Mouse (Mus musculus) retina, adult 2 months (tissue): ENCODE data around the gene Irak3.

Experiments
- DNase-seq: peaks from one replicate; pipeline ENCODE4 v3.0.0-alpha.2; 2012; ENCODE audit warnings: low read depth, low spot score

Irak3 gene

DNA sequence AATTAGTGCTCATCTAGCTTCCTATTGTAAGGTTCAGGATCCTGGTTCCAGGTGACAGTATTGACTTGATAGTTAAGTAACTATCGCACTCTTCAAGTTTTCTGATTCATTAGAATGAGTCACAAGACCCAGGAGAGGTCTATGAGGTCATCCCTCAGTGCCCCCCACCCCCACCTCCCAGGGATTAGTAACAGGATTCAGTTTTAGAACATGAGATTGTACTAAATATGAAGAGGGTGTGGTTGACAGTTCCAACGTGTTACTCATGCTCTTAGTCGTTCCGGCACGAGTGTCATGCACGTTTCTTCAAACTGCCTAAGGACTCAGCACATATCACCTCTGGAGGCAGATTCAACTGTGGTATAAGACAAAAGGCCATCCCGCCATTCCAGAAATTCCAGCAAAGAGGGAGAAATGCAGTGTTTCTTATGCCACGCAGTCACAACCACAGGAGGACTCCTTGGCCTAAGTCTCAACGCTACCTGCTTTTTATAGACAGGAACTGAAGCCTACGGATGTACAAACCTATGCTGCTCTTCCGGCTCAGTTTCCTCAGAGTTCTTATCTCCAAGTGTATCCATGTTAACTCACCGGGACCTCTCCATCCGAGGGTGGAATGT, 2.8 kb upstream of the Irak3 start:
- DNase-seq: no peak

DNA sequence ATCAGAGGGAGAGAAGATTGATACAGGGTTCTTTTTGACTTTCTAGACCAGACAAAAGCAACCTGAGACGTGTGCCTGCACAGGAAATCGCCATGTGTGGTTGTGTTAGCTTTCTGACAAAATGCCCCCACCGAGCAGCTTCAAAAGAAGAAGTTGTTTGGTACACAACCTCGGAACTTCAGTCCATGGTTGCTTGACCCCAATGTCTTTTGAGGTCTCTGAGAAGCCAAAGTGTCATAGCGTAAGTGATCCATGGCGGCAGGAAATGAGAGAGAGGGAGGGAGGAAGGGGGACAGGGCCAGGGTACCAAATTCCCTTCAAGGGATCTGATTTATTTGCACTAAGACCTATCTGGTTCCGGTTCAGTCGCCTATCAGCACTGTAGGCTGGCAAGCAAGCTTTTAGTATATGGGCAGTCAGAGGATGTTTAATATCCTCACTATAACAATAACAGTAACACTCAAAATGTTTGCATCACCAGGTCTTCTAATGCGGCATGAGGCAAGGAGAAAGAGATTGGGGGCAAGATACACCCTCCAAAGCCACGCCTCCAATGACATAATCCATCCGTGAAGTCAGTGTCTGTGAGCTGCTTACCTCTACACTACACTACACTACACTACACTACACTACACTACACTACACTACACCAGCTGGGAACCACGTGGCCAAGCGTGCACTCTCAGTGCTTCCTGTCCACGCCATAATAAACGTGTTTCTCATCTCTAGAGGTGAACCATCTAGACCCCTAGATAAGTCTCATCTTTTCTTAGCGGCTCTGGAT, 729 bp upstream of the Irak3 start:
- no peak for DNase-seq

DNA sequence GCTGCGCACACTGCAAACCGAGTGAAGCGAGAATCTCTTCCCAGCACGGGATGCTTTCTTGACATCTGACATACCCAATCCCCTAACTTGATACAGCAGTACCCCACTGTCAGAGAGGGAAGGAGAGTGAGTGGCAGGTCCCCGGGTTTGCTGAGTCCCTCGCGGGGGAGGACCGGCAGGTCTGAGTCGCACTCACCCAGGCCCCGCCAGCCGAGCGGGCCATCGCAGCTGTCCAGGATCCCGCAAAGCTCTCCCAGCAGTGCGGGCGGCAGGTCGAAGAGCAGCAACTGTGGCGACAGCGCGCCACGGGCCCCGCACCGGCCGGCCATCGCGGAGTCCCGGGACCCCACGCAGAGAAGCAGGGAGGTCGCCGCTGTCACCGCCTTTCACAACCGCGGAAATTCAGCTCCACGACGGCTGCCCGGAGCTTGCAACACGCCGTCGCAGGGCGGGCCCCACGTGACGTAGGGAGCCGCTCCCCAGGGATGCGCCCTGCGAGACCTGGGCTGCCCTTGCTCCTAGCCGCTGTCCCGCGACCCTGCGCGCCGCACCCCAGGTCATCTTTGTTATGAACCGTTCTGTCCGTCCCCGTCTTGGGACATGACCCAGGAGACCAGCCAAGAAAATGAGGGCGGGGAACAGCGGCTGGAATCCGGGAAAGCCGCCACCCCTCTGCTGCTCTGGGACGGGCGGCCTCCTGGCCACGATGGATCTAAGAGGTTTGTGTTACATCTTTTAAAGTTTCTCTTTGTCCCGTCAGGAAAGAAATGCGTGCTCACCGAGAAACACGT, 604 bp downstream of the Irak3 start, which contains the start of gene Tmbim4:
Gene Tmbim4, plus strand, starts transcription at position 460 of the 791 bp plus-strand sequence.
- no peak for DNase-seq

GRCm38 (mm10) chr10:120197061-120197835, 4.7 kb downstream of the Irak3 start:
- DNase-seq: no peak

DNA sequence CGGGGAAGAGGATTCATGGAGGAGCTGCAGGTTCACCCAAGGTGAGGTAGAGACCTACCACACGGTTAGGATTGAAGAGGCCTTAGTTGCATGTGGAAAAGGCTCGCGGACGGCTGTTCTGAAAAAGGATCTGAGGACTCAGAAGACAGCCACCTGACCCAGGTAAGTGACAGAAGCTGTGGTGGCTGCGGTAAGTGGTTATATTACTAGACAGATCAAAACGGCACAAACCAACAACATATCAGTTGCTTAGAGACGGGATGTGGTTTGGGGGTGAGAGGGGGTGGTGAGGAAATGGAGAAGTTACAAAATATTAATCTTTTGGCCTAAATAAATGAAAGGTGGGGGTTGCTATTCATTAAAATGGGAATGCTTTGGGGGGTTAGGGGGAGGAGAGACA, 8.7 kb downstream of the Irak3 start:
- no peak for DNase-seq

DNA sequence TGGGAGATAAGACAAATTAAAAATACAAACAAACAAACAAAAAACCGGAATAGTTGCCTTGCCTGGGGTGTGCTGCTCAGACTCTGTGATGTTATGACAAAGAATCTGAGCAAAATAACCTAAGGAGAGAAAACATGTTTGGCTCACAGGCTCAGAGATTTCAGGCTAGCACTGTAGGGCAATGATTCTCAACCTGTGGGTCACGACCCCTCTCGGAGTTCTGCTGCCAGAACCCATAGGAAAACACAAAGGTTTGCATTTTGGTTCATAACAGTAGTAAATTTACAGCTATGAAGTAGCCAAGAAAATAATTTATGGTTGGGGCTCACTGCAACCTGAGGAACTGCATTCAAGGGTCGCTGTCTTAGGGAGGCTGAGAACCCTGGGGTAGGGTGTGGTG, 9.7 kb downstream of the Irak3 start:
- DNase-seq: no peak

GRCm38 (mm10) chr10:120191165-120191564, 10.8 kb downstream of the Irak3 start:
- DNase-seq: no peak

DNA sequence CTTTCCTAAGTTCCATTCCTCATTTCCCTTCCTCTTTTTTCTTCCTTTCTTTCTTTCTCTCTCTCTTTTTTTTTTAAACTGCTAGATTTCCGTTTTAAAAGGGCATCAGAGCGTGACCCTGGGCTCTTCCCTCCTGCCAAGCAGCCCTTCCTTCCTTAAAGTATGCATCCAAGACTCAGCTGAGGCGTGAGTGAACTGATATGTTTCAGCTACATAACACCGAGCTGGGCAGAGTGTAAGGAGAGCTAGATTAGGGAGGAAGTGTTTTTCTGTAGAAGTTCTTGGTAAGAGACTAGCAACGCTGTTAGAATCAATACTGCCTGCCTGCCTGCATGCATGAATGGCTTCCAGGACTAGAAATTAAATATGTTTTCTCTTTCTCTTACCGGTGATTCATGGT, 12.1 kb downstream of the Irak3 start:
- no peak for DNase-seq

GRCm38 (mm10) chr10:120189276-120189675, 12.7 kb downstream of the Irak3 start:
- no peak for DNase-seq

GRCm38 (mm10) chr10:120188513-120188912, 13.4 kb downstream of the Irak3 start:
- DNase-seq: no peak

DNA sequence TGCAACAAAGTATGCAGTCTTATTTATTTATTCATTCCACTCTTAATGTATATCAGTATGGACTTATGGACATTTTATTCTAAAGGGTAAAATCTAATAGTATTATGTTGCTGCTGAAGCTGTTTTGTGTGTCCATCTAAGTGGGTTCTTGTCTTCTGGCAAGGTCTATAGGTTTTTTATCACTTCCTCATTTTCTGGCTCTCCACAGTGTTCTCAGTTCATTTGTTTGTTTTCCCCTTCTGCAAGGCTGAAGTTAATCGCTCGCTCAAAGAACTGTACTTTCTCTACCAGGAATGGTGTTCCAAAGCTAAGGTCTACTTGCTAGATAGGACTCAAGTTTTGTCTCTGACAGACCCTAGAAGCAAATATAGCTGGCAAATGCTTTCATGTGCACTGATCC, 18.6 kb downstream of the Irak3 start:
- no peak for DNase-seq

DNA sequence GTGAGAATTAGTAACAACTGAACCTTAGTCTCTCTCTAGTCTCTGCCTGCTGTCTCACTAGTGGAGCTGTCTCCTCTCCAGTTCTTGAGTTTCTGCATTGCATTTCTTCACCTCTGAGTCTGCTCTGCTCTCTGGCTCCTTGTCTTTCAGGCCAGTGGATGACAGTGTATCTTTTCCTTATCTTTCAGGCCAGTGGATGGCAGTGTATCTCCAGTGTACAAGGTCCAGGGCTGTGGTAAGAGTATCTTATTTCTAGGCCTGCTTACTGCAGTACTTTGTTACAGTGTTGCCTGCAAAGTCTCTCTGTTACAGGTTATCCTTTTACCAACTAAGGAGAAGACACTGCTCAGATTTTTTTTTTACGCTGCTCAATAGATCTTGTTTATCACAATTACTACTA, 19.0 kb downstream of the Irak3 start:
- DNase-seq: no peak

- DNase-seq: no peak
Observed at GRCm38 (mm10) chr10:120174192-120174705, 27.7 kb downstream of the Irak3 start.

- DNase-seq: no peak
Observed at GRCm38 (mm10) chr10:120171340-120171739, 30.6 kb downstream of the Irak3 start.

GRCm38 (mm10) chr10:120170277-120170676, 31.7 kb downstream of the Irak3 start:
- DNase-seq: no peak

DNA sequence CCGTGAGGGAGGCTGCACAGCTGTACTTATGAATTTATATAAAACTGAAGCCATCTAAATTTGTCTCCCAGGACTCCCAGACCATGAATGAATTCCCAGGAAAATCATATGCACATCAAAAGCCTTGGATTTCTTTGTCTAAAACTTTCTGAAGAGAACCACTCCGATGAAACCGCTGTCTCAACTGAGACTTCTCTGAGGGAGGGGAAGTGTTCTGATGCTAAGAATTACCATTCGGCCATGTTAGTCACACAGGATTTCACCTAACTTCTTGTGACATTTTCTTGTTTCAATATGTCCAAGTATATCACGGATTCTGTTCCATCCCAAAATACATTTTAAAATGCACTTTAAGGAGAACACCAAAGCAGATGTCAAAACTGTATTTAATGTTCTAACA, 32.1 kb downstream of the Irak3 start:
- DNase-seq: no peak

- DNase-seq: no peak
Observed at GRCm38 (mm10) chr10:120169064-120169463, 32.9 kb downstream of the Irak3 start.

- DNase-seq: no peak
Observed at GRCm38 (mm10) chr10:120168070-120168469, 33.9 kb downstream of the Irak3 start.

DNA sequence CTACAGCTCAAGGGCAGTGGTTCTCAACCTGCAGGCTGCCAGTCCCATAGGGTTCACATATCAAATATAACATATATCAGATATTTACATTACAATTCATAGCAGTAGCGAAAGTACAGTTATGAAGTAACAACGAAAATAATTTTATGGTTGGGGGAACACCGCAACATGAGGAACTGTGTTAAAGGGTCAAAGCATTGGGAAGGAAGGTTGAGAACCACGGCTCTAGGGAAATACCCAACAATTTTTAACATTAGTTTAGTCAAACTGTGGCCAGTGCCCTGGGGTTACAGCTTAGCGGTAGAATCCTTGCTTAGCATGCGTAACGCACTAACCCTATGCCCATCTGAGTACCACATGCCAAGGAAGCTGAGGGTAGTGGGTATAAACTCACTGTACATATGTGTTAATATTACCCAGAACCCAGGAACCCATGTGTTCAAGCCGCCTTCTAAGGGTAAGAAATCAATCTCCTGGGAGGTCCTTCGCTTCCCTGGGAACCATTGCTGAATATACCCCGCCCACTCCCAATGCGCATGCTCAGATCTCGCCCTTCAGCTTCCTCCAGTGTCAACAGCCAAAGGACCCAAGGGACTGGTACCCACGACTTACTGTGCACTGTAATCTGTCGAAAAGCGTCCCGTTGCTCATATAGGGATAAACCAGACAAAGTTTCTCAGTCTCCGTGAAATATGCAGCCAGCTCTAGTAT, 36.0 kb downstream of the Irak3 start:
- DNase-seq: no peak

DNA sequence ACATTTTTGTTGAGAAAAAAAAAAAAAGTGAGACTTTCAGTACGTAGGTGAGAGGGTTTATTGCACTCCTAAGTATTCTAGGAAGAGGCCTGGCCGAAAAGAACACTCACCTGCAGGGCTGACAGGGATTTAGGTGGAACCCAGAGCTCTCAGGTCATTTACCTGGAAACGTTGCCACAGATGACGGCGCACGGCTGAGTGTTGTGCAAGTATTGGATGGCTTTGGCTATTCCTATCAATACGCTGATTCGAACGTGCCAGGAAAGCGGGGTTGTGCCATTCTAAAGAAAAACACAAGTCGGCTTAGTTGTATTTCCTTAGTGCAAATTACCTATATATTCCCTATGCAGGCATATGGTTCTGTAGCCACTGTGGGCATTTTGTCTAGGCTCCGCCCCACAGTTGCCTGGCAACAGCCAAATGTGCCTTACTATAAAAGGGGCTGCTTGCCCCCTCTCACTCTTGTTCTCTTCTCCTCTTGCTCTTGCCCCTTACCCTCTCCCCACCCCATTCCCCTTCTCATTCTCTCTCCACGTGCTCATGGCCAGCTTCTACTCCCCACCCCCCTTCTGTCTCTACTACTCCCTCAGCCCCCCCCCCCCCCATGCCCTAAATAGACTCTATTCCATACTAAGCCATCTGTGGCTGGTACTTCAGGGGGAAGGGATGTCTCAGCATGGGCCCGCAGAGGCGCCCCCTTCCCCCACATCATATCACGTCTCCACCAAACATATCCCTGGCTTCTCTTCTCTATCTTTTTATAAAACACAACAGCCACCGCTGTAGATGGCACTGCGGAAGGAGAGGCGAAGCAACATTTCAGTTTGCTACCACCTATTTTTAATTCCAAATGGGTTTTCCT, 36.8 kb downstream of the Irak3 start:
- DNase-seq: no peak
